Mouse (Mus musculus): ENCODE results near the gene Pde10a. TPM values are rescaled to one million over a fixed set of nuclear protein-coding genes. Genes with fewer than 3 reads are reported as not detected.

Pde10a gene
- polyA plus RNA-seq, 1 experiment: 2.0 TPM

- no peak overlapping the region for H3K4me3 ChIP-seq (ENCODE audit: insufficient read depth, low read depth, low read length)
- peak overlapping the region; percentile 49; the same call in 1 of the 2 replicates for H3K27ac ChIP-seq (ENCODE audit: insufficient read depth, low read depth, low read length)
- peak; percentile 53 for DNase-seq
- no peaks in the 10 kb centered on the region for H3K27me3 ChIP-seq (replicated peaks; ENCODE audit: control insufficient read depth, insufficient read depth, low read length)
- WGBS: 67% methylated on average over 3 of the region's 3 CpGs
- no peaks in the 10 kb centered on the region for H3K4me1 ChIP-seq (ENCODE audit: control insufficient read depth, insufficient read depth, low read length)
- no peaks in the 10 kb centered on the region for H3K36me3 ChIP-seq (ENCODE audit: control insufficient read depth, insufficient read depth, low read length)
- TF ChIP-seq CTCF (conservative IDR thresholded peaks at IDR 0.05; ENCODE audit: insufficient read depth, insufficient read length, low read depth, low read length) (no peak), POLR2A (IDR thresholded peaks at IDR 0.05; ENCODE audit: low read depth, low read length) (no peak)
Measured at GRCm38 (mm10) chr17:8813773-8814491, 288.8 kb downstream of the Pde10a start.

- no peaks in the 10 kb centered on the region for H3K36me3 ChIP-seq (ENCODE audit: control insufficient read depth, insufficient read depth, low read length)
- DNase-seq: no peak
- TF ChIP-seq CTCF (conservative IDR thresholded peaks at IDR 0.05; ENCODE audit: insufficient read depth, insufficient read length, low read depth, low read length) (no peak), POLR2A (IDR thresholded peaks at IDR 0.05; ENCODE audit: low read depth, low read length) (no peak)
- H3K4me1 ChIP-seq (ENCODE audit: control insufficient read depth, insufficient read depth, low read length): no peaks in the 10 kb centered on the region
- H3K27me3 ChIP-seq (replicated peaks; ENCODE audit: control insufficient read depth, insufficient read depth, low read length): no peaks in the 10 kb centered on the region
- H3K27ac ChIP-seq (ENCODE audit: insufficient read depth, low read depth, low read length): no peak overlapping the region
- 94% methylated on average over 3 of the region's 3 CpGs for WGBS
- no peak overlapping the region for H3K4me3 ChIP-seq (ENCODE audit: insufficient read depth, low read depth, low read length)
Measured at GRCm38 (mm10) chr17:8815376-8815775, 290.2 kb downstream of the Pde10a start.

- Histone ChIP-seq H3K27ac (ENCODE audit: insufficient read depth, low read depth, low read length) (no peak overlapping the region), H3K36me3 (ENCODE audit: control insufficient read depth, insufficient read depth, low read length) (no peaks in the 10 kb centered on the region), H3K4me3 (ENCODE audit: insufficient read depth, low read depth, low read length) (no peak overlapping the region), H3K4me1 (ENCODE audit: control insufficient read depth, insufficient read depth, low read length) (no peaks in the 10 kb centered on the region), H3K27me3 (replicated peaks; ENCODE audit: control insufficient read depth, insufficient read depth, low read length) (no peaks in the 10 kb centered on the region)
- WGBS: 73% methylated on average over 5 of the region's 5 CpGs
- TF ChIP-seq POLR2A (IDR thresholded peaks at IDR 0.05; ENCODE audit: low read depth, low read length) (no peak), CTCF (conservative IDR thresholded peaks at IDR 0.05; ENCODE audit: insufficient read depth, insufficient read length, low read depth, low read length) (no peak)
- no peak for DNase-seq
Measured at GRCm38 (mm10) chr17:8815864-8816263, 290.7 kb downstream of the Pde10a start.

GRCm38 (mm10) chr17:8818675-8819074 lies 293.5 kb downstream of the Pde10a start:
- Histone ChIP-seq H3K36me3 (ENCODE audit: control insufficient read depth, insufficient read depth, low read length) (no peaks in the 10 kb centered on the region), H3K4me3 (ENCODE audit: insufficient read depth, low read depth, low read length) (no peak overlapping the region), H3K27ac (ENCODE audit: insufficient read depth, low read depth, low read length) (no peak overlapping the region), H3K27me3 (replicated peaks; ENCODE audit: control insufficient read depth, insufficient read depth, low read length) (no peaks in the 10 kb centered on the region), H3K4me1 (ENCODE audit: control insufficient read depth, insufficient read depth, low read length) (no peaks in the 10 kb centered on the region)
- no peak for DNase-seq
- TF ChIP-seq POLR2A (IDR thresholded peaks at IDR 0.05; ENCODE audit: low read depth, low read length) (no peak), CTCF (conservative IDR thresholded peaks at IDR 0.05; ENCODE audit: insufficient read depth, insufficient read length, low read depth, low read length) (no peak)
- 84% methylated on average over 13 of the region's 13 CpGs for WGBS

GRCm38 (mm10) chr17:8823548-8823947 lies 298.4 kb downstream of the Pde10a start:
- DNase-seq: no peak
- Histone ChIP-seq H3K4me1 (ENCODE audit: control insufficient read depth, insufficient read depth, low read length) (no peaks in the 10 kb centered on the region), H3K27me3 (replicated peaks; ENCODE audit: control insufficient read depth, insufficient read depth, low read length) (no peaks in the 10 kb centered on the region), H3K36me3 (ENCODE audit: control insufficient read depth, insufficient read depth, low read length) (no peaks in the 10 kb centered on the region), H3K4me3 (ENCODE audit: insufficient read depth, low read depth, low read length) (no peak overlapping the region), H3K27ac (ENCODE audit: insufficient read depth, low read depth, low read length) (no peak overlapping the region)
- no peak for TF ChIP-seq POLR2A (IDR thresholded peaks at IDR 0.05; ENCODE audit: low read depth, low read length)
- no peak for TF ChIP-seq CTCF (conservative IDR thresholded peaks at IDR 0.05; ENCODE audit: insufficient read depth, insufficient read length, low read depth, low read length)
- 86% methylated on average over 7 of the region's 7 CpGs for WGBS

GRCm38 (mm10) chr17:8827204-8827603 lies 302.0 kb downstream of the Pde10a start:
- Histone ChIP-seq H3K4me3 (ENCODE audit: insufficient read depth, low read depth, low read length) (no peak overlapping the region), H3K36me3 (ENCODE audit: control insufficient read depth, insufficient read depth, low read length) (no peaks in the 10 kb centered on the region), H3K4me1 (ENCODE audit: control insufficient read depth, insufficient read depth, low read length) (no peaks in the 10 kb centered on the region), H3K27me3 (replicated peaks; ENCODE audit: control insufficient read depth, insufficient read depth, low read length) (no peaks in the 10 kb centered on the region), H3K27ac (ENCODE audit: insufficient read depth, low read depth, low read length) (no peak overlapping the region)
- no peak for TF ChIP-seq POLR2A (IDR thresholded peaks at IDR 0.05; ENCODE audit: low read depth, low read length)
- no peak for TF ChIP-seq CTCF (conservative IDR thresholded peaks at IDR 0.05; ENCODE audit: insufficient read depth, insufficient read length, low read depth, low read length)
- 56% methylated on average over 9 of the region's 9 CpGs for WGBS
- DNase-seq: no peak

GRCm38 (mm10) chr17:8831001-8831400 lies 305.8 kb downstream of the Pde10a start:
- no peak for DNase-seq
- Histone ChIP-seq H3K4me1 (ENCODE audit: control insufficient read depth, insufficient read depth, low read length) (no peaks in the 10 kb centered on the region), H3K36me3 (ENCODE audit: control insufficient read depth, insufficient read depth, low read length) (no peaks in the 10 kb centered on the region), H3K27ac (ENCODE audit: insufficient read depth, low read depth, low read length) (no peak overlapping the region), H3K27me3 (replicated peaks; ENCODE audit: control insufficient read depth, insufficient read depth, low read length) (no peaks in the 10 kb centered on the region), H3K4me3 (ENCODE audit: insufficient read depth, low read depth, low read length) (no peak overlapping the region)
- TF ChIP-seq POLR2A (IDR thresholded peaks at IDR 0.05; ENCODE audit: low read depth, low read length) (no peak), CTCF (conservative IDR thresholded peaks at IDR 0.05; ENCODE audit: insufficient read depth, insufficient read length, low read depth, low read length) (no peak)
- WGBS: 71% methylated on average over 5 of the region's 5 CpGs
